Mouse (Mus musculus) cerebellum, adult 9-11 months (tissue): ENCODE measurements around the gene Rnase13.

Source experiments
- DNase-seq: peaks from one replicate; pipeline ENCODE4 v3.0.0; 2022

Rnase13 gene

GRCm38 (mm10) chr14:51913062-51913959 lies 9.3 kb downstream of the Rnase13 start:
- peak; percentile 82 for DNase-seq

- no peak for DNase-seq
These were observed 10.0 kb downstream of the Rnase13 start for GRCm38 (mm10) chr14:51912391-51913061.

- no peak for DNase-seq
These were observed 11.3 kb downstream of the Rnase13 start for GRCm38 (mm10) chr14:51911301-51911700.

GRCm38 (mm10) chr14:51906102-51906501 lies 16.5 kb downstream of the Rnase13 start:
- DNase-seq: no peak

- no peak for DNase-seq
These were observed 17.9 kb downstream of the Rnase13 start for GRCm38 (mm10) chr14:51904706-51905105.

GRCm38 (mm10) chr14:51903782-51904181 lies 18.8 kb downstream of the Rnase13 start:
- no peak for DNase-seq

- DNase-seq: peak; percentile 70
These were observed 19.5 kb downstream of the Rnase13 start for GRCm38 (mm10) chr14:51902806-51903710.

GRCm38 (mm10) chr14:51899351-51899750 lies 23.2 kb downstream of the Rnase13 start:
- DNase-seq: no peak

GRCm38 (mm10) chr14:51896539-51897170 lies 25.9 kb downstream of the Rnase13 start:
- no peak for DNase-seq

GRCm38 (mm10) chr14:51896019-51896418 lies 26.6 kb downstream of the Rnase13 start:
- peak; percentile 47 for DNase-seq

GRCm38 (mm10) chr14:51895071-51895470 lies 27.5 kb downstream of the Rnase13 start:
- no peak for DNase-seq

- DNase-seq: no peak
These were observed 28.8 kb downstream of the Rnase13 start for GRCm38 (mm10) chr14:51893809-51894208.

- DNase-seq: no peak
These were observed 29.3 kb downstream of the Rnase13 start for GRCm38 (mm10) chr14:51893094-51893794.

- DNase-seq: no peak
These were observed 30.2 kb downstream of the Rnase13 start, which contains the start of gene Slc39a2 for GRCm38 (mm10) chr14:51892191-51892939. Gene Slc39a2 (plus strand): TSS chr14:51892889.

- DNase-seq: no peak
These were observed 32.7 kb downstream of the Rnase13 start for GRCm38 (mm10) chr14:51889833-51890232.

- no peak for DNase-seq
These were observed 36.5 kb downstream of the Rnase13 start for GRCm38 (mm10) chr14:51886051-51886450.

GRCm38 (mm10) chr14:51884598-51885331 lies 37.8 kb downstream of the Rnase13 start, which contains the start of gene Mettl17:
Gene Mettl17 (plus strand): TSS chr14:51884842.
- DNase-seq: peak; percentile 95

- no peak for DNase-seq
These were observed 38.5 kb downstream of the Rnase13 start for GRCm38 (mm10) chr14:51884031-51884544.

GRCm38 (mm10) chr14:51883527-51884030 lies 39.0 kb downstream of the Rnase13 start:
- DNase-seq: peak; percentile 74

GRCm38 (mm10) chr14:51877517-51877916 lies 45.1 kb downstream of the Rnase13 start:
- no peak for DNase-seq
